Mouse (Mus musculus): ENCODE data around the gene Peak1.

GRCm38 (mm10) chr9:56453038-56453815 lies 35.4 kb upstream of the Peak1 start:
- TF ChIP-seq POLR2A (IDR thresholded peaks at IDR 0.05; ENCODE audit: low read depth, low read length) (no peak), CTCF (IDR thresholded peaks at IDR 0.05; ENCODE audit: borderline replicate concordance, insufficient read depth, low read length) (no peak)

Measured in embryonic fibroblast, embryonic 13.5 days (primary cell).